Mouse (Mus musculus): ENCODE data around the gene Pax2.

The Pax2 gene

DNA sequence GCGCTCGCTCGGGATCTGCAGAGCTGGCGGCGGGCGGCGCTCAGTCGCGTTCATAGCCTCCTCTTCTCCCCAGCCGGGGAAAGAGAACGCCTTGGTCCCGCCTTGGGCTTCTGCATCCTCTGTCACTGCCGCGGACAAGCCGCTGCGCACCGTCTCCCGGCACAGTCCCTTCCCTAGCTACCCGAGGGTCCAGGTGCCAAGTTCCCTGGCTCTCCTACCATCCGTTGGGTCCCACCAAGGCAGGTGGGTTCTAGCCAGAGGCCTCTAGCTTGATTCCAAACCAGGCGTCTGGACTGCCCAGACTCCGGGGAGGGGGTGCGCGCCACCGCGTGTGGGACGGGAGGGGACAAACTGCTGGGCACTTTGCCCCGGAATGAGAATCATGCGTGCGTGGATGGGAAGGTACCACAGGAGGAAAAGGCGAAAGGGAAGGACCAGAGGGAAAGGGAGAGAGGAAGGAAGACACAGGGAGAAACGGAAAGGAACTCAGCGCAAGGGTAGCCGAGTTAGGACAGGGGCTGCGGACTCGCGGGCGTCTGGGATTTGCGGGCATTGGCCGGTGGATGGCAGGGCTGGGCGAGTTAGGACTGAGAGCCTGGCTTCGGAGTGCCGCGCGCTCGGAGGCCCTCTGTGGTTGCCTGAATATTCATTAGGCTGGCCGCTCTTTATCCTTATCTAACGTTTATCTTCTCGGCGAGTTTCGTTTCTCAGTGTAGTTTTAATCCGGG is at the start of gene Pax2:
TSS of gene Pax2 (plus strand) at position 353 of the 728 bp plus-strand sequence.
- peak; percentile 68 to 80 for DNase-seq

DNA sequence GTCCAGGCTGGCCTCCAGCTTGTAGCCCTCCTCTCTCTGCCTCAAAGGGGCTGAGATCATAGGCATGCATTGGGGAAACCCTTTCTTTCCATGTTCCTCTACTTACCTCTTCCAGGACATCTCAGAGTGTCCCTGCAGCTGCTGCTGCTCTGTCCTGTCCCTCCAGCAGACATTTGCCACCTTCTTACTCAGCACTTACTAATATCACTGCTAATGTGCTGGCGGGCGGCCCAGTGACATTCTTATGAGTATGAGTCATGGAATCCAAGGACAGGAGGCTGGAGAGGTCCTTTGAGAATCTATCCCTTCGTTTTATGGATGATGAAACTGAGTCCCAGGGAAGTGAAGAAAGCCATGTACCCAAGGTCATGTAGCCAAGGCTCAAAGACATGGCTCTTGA is 47.0 kb upstream of the Pax2 start:
- peak; percentile 52 to 63 for DNase-seq

DNA sequence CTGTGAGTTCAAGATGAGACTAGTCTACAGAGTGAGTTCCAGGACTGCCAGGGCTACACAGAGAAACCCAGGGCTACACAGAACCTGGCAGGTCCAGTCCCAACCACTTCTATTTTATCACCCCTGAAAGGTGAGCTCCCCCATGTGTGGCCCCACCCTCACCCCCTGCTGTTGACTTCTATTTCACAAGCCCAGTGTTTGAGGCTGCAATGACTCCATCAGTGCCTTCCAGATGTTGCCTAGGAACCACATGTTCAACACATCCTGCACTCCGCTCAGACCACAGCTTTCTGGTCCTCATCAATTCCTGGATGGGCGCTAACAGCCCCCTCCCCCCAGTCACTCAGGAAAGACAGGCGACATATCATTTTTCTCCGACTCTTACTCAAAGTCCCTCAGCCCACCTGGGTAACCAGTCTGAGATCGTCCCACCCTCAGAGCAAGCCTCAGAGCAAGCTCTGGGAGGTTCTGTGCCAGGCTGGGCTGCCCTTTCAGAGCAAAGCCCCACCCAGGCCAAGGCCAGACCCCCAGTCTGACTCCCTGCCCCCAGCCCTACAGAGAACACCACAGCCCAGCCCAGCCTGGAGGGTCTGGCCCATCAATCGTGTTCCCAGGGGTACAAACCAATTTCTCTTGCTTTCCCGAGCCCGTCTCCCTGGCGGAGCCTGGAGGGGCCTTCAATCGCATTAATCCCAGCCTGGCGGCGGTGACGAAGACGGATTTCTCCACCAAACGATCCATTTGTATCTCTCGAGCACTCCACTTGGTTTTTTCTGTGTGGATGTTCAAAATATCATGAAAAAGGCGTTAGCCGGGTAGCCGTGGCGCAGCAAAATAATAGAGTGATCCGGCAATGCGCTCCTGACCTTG is 38.9 kb upstream of the Pax2 start:
- DNase-seq: no peak

DNA sequence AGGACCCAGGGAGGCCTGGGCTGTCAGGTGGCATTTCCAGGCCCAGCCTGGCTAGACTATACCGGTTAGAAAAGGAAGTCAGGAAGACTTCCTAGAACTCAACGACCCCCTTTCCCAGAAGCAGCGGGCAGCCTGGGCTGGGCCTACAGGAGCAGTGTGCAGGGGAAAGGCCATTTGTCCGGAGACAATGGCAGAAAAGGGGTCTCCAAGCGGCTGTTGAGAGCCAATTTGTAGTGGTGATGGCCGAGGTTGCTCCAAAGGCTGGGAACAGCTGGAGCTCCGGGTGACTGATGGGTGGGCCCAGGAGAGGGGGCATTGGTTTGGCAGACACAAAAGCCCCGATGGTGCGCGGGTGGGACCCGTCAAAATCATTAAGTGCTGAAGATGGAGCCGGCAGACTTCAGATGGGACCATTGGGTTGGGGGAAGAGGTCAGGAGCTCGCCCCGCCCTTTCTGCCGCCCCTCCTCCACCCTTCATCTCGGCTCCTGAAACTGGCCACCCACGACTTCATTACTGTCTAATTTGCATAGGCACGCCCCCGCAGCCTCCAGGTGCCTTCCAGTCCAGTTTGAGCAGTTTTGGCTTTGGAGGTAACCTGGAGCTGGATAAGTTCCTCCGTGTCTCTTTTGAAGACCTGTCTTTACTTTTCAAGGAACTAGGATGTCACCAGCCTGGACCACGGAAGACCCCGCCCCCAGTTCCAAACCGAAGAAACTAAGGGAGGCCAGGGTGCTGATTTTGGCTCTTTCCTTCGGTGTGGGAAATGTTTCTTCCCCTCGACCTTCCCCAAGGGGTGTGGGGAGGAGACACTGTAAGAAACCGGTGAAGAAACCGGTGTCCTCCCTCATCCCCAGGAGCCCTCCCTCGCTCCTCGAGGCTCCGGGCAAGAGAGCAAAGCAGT is 36.3 kb upstream of the Pax2 start:
- DNase-seq: peak; percentile 67 to 79

DNA sequence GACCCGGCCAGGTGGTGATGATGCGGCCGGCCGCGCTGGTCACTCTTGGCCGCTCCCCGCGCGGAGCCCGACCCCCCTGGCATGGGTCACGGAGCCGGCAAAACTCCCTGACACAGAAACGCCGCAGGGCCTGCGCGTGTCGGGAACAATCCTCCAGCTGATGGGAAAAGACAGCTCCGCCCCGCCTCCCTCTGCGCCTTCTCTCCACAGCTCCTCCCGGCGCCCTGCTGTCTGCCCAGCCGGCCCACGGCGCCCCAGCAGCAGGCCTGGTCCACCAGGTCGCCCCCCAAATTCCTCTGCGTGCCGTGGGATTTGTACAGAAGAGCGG is 35.7 kb upstream of the Pax2 start:
- peak; percentile 79 to 86 for DNase-seq

DNA sequence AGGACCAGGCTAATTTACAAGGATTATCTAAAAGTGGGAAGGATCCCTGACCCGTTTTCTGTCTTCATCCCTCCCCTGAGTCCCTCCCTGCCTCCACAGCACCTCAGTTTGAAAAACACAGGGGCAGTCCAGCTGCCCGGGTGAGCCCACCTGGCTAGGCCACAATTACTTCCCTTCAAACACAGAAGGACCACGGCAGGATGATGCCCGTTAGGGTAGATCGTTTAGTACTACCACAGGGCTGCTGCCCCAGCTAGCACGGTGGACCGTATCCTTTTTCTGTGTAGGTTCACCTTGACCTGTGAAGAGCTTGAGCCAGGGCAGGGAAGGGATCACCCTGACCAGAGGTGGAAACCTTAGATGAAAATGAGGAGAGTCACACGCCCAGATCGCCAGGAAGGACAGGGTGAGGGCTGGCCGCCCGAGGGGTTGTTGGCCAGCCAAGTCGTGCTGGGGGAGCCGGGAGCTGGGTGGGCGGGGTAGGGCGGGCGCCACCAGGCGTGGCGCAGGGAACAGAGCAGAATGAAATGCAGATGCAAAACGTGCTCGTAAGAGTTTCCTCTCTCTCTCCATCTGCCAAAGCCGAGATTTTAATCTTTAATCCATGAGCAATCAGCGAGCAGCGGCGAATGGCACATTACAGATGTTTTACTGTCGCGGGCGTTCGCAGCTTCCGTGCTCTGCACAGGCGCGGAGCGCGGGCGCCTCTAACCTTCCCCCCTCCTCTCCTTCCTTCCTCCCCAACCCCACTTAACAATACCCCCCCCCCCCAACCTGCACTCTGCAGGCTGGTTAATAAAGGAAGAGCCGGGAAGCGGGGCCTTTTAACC is 32.0 kb upstream of the Pax2 start:
- DNase-seq: peak; percentile 56 to 67

DNA sequence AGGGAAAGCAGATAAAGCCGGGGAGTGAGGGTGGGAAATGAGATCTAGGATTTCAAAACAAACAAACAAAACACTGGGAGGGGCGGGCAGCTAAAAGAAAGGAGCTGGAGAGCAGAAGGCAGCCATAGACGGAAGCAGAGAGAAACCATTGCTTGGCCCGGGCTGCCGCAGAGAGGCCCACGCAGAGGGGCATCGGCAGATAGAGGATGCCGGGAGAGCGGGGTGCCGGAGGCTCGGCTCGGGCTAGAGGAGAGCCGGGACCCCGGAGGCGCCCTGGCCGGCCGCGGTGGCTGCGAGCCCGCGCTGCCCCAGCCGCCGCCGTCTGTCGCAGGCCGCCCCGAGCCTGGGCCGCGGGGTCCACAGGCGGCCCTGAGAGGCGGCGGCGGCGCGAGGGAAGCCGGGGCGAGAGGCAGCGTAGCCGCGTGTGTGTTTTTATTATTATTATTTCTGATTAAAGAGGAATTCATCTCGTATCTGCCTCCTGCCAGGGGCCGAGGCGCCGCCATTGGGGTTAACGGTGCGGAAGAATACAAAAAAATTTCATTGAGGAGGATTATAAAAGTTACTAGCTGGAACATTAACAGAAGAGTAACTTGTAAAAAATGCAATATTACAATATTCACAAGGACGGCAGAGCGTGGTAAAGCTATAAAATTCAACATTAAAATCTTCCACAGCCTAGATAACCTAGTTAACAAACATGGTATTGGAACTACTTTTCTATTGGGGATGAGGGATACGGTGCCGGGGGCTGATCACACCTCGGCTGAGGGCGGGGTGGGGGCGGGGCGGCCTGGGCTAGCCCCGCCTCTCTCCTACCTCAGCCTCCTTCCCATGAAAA is 29.7 kb upstream of the Pax2 start:
- DNase-seq: peak; percentile 71 to 80

DNA sequence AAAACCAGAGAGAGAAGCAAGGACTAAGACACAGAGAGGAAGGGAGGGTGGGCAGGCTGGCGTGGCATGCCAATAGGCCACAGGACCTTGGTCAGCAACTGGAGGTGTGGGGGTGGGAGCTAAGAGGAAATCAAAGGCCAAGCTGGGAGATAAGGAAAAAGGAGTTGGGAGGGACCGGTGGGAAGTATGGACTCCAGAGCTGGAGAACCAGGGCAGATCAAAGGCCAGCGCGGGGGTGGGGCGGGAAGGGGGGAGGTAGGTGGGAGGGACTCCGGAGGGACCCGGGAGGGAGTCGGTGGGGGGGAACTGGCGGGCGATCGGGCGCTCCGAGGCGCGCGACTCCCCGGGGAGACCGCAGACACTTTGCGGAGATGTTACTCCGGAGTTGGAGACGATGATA is 21.7 kb upstream of the Pax2 start:
- DNase-seq: peak; percentile 34 to 50

DNA sequence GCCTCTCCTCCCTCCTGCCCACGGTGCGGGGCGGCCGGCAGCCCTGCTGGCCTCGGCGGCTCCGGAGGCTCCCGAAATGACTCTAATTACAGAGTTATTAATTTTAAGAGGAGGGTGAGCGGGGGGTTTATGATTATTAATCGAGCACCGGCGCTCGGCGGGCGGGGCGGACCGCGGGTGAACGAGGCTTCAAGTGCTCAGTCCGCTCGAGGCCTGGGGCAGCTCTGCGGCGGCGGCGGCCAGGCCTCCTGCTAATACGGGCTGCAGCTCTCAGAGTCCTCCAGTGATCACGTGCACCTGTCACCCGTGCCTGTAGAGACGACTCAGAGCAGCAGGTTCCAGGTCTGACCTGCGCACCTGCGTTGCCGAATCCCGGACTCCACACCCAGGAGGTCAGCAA is 21.2 kb upstream of the Pax2 start:
- DNase-seq: peak; percentile 58 to 73

DNA sequence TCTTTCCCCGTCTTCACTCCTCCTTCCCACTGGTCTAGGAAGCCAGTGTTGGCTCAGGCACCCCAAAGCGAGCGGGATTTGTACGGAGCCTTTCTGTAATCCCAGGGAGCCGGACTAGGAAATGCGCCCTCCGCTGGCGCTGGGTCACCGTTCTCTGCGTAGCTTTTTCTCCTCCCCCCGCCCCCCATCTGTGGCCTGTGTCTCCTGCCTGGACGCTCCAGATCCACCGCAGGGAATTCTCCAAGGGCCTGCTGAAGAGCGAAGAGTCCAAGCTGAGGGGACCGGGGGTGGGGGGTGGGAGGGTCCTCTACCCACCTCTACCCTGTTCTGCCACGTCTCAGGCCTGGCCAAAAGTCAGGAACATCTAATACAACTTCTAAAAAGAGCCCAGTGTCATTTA is 15.5 kb upstream of the Pax2 start:
- DNase-seq: peak; percentile 82 to 90

DNA sequence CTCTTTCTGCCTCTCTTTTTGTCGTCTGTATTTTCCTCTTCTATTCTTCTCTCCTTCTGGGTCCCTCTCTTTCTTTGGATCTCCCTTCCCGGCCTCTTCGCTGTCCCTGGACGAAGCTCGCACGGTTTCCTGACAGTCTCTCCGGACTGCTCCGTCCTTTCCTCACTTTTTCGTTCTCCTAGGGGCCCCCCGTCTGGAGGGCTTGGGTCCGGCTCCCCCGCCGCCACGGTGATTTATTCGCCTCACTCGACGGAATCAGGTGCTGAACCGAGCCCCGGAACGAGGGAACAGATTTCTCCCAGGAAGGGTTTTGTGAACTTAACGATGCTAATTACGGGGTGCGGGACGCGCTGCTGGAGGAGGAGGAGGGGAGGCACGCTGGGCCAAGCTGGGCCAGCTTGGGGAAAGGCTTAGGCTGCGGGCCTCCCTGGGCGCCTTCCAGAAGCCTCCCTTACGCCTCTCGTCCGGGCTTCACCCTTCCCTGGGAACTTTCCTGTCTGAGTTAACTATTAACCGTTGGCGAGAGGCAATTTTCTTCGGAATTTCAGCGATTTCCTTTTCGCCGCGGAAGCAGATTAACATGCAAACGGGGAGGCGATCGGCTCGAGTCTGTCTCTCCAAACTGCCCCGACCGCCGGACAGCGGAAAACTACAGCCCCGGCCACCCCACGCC is 14.6 kb upstream of the Pax2 start:
- peak; percentile 81 to 89 for DNase-seq

DNA sequence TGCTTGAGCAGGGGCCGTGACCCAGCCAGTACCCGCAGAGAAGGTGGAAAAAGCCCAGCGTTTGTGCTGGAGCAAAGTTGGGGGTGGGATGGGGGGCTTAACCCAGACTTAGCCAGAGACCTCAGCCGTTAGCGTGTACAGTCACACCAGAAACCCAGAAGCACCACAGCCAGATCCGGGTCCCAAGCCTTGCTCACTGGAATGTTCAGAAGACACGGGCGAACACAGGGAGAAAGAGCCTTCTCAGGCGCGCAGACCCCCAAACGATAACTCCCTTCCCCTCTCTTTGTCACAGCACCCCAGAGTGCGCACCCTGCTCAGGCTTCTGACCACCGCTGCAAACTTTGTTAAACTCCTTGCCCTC is 14.1 kb upstream of the Pax2 start:
- no peak for DNase-seq

DNA sequence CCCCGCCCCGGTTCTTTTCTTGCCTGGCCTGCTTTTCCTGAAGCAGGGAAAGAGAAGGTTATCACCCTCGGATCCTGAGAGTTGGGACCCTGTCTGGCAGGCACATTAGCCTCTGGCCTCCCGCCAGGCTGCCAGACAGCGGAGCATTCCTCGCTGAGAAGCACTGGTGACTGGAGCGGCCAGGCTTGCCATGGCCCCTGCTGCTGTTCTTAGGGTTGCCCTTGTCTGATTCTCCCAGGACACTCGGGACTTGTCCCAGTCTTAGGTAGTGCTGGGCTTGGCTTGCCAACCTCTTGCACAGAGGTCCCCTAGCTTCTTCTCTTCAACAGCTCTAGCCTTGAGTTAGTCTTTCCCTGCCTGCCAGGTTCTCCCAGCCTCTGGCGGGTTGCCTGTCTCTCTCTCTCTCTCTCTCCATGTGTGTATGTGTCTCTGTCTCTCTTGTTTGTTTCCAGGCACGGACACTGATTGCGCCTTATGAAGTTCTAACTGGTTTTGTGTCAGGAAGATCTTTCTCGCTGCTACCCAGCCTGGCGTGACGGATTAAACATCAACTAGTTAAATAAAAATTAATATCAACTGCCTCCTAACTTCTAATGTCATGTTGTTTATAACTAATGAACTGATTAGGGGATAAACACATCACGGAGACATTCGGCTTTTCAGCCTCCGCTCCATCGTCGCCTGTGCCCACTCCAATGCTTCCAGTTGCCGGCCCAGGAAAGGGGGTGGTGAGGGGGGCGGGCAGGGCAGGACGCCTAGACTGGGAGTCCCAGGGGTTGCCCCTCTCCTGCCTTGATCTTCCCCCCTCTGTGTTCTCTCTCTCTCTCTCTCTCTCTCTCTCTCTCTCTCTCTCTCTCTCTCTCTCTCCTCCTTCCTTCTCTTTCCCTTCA is 13.5 kb upstream of the Pax2 start:
- DNase-seq: peak; percentile 76 to 85

DNA sequence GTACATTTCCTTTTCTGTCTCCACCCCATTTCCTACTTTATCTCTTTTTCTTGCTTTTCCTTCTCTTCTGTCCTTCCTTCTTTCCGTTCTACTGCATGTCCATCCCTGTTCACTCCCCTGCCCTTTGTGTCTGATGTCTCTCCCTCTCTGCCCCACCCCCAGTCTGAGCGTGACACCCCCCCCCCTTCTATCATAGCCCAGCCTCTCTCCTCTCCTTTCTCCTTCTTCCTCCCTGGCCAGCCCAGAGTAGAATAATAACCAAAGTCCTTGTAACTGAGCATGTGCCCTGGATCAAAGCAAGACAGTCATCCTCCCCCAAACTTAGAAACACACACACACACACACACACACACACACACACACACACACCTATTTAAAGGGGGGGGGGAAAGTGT is 12.8 kb upstream of the Pax2 start:
- no peak for DNase-seq

DNA sequence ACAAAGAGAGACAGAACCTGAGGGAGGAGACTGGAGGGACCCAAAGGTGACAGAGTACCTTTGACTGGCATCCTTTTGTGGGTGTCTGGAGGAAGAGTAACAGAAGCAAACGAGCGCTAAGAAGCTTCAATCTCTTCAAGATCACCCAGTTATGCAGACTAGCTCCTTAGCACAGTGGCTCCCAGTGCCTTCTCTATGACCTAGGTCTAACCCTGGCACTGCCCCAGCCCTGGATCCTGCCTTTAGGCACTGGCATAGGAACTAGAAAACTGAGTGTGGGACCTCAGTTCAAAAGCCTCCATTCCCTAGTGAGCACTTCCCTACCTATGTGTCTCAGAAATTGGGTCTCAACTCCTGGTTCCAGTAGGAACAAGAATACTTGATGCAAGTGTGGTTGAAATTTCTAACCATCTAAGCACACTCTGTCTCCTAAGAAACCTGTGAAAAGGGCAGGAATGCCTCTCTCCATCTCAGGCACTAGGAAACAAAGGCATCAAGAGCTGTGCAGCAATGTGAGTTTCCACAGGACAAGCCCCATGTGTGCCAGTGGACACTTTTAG is 11.8 kb upstream of the Pax2 start:
- no peak for DNase-seq

DNA sequence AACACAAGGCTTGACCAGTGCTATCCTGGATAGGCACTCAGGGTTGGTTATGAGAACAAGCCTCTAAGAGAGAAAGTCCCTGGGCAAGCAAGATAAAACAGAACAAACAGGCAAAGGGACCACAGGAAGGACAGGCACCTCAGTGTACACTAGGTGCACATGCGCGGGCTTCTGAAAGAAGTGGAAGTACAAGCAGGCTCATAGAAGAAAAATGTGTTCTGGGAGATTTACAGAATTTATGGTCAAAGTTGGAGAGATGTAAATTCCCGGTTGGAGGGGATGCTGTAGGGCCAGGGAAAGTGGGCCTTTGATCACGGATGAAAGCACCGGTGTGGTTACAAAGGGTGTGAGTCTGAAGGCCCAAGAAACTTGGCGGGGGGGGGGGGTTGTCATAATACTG is 10.1 kb upstream of the Pax2 start:
- peak in 1 of 2 experiments; percentile 32 for DNase-seq

DNA sequence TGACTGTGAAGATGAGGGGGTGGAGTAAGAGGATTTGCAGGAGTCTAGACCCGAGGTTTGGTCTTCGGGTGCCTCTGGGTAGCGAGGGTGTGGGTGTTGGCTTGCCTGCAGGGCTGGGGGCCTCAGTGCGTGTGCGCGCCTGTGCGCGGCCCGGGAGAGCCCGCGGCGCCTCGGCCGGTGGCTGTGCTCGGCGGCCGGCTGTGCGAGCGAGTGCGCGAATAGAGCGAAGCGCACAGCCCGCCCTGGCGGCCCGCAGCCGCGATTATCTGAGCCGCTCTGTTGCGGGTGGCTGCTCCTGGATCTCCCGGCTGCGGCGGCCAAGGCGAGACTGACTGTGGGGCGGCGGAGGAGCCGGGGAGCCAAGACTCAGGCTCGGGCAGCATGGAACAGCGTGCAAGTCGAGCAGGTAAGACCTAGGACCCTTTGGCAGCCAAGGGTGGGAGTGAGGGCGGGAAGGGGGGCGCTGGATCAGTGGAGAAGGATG is 9.3 kb upstream of the Pax2 start:
- peak; percentile 68 to 80 for DNase-seq

DNA sequence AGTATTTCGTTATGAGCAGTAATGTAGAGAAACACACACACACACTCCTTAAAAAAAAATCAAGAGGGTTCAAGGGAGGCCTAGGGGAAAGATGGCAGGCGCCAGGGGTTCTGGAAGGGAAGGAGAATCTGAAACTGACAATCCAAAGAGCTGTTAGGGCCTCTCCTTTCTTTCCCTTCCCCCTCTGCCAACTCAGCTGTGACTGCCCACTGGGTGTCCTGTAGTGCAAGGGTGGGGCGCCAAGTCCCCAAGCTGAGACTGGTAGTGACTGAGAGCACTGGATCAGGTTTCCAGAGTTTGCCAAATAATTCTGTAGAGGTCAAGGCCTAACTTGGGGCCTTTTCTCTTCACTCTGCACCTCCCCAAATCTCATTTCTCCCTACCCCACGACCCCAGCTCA is 8.4 kb upstream of the Pax2 start:
- peak; percentile 52 to 67 for DNase-seq

DNA sequence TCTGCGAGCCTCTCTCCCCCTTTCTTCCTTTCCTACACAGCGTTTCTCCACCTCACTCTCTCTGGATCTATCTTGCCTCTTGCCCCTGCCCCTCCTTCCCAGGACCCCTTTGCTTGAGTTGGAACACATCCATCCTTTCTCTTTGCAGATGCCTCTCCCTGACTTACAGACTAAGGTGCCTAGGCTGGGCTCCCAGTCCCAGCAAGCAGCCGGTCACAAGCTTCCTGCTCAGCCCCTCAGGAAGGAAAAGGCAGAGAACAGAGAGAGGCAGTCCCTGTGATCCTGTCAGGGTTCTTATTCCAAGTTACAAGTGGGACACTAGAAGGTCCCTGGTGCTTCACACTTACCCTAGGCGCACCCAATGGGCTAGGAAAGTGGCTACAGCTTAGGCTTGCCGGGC is 7.6 kb upstream of the Pax2 start:
- peak; percentile 28 to 38 for DNase-seq

Data from kidney, postnatal 4 days (tissue).